Mouse (Mus musculus): ENCODE measurements around the gene Kiz. TPM values are rescaled to one million over a fixed set of nuclear protein-coding genes. Genes with fewer than 3 reads are reported as not detected.
A peak's percentile ranks its signal among the peaks of the same experiment; 100 is the strongest.

Gene Kiz
- polyA plus RNA-seq, 1 experiment from 2014 or later, result 28.4 TPM

DNA sequence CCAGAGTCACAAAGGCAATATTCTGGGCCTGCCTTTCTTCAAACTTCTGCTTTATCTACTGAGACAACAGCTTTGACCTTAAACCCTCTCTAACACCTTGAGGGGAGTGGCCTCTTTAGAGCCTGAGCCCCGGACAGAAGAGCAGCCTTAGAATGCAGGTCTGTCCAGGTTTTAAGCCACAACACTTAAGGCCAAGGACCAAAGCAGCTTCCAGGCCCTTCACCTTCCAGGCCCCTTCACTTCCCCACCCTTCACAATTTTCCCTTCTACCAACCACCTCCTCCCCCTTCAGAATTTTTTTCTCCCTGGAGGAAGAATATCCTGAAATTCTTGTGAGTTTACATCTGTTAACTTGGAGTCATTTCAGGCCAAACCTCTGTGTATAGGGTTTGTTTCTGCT lies 18.0 kb upstream of the Kiz start:
- Histone ChIP-seq H3K36me3 (ENCODE audit: control insufficient read depth, insufficient read depth, low read length) (no peaks in the 10 kb centered on the region), H3K4me3 (ENCODE audit: control insufficient read depth in 1 of 2, insufficient read depth in 1 of 2, low read depth in 1 of 2, low read length in 2 of 2) (no peak overlapping the region), H3K27ac (replicated peaks in 1 of 2; ENCODE audit: control insufficient read depth in 1 of 2, insufficient read depth in 1 of 2, low read depth in 2 of 2, low read length in 2 of 2) (no peak overlapping the region), H3K4me1 (ENCODE audit: control insufficient read depth in 2 of 2, insufficient read depth in 2 of 2, low read length in 2 of 2) (peaks cover 5 to 15% of the 10 kb centered on the region in 2 experiments; a peak in 3 of 4 replicates), H3K27me3 (ENCODE audit: control insufficient read depth, insufficient read depth, low read length) (peaks cover 95% of the 10 kb centered on the region), H3K9ac (ENCODE audit: low read length) (no peak overlapping the region), H3K9me3 (ENCODE audit: control insufficient read depth, low read length) (no peaks in the 10 kb centered on the region), H3K4me2 (ENCODE audit: low read length) (no peak overlapping the region)
- WGBS, result 8% methylated on average over 1 of the region's 1 CpGs
- ATAC-seq (ENCODE audit: insufficient number of reproducible peaks, insufficient read depth, low FRiP score, low read depth), result no peak

DNA sequence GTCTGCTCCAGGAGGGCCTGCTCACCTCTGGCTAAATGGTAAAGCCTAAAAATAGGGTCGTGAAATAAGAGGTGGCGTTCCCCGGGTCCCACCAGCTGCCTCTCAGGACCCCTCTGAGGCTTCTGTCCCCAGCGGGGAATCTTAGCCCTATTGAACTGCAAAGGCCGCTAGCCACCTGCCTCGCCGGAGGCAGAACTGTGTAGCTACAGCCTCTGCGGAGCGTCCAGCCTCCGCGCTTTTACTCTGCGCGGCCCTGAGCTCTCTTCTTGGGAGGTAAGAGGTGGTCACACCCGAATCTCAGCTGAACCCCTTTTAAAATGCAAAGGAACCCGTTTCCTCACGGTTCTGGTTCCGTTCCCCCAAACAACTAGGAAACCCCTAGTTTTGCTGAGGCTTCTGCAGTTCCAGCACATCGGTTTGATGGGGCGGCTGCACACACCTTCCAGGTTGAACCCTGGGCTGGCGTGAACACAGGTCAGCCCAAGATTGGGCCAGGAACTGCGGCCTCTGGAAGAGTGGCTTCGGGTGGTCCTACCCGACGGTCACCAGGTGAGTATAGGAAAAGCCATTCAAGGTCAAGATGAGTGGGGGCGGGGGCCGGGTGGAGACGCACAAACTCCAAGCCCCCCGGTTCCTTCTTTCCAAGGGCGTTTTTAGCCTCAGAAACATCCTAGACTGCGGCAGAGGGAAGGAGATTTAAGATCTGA lies 16.9 kb upstream of the Kiz start:
- H3K27ac ChIP-seq (replicated peaks in 1 of 2; ENCODE audit: control insufficient read depth in 1 of 2, insufficient read depth in 1 of 2, low read depth in 2 of 2, low read length in 2 of 2), result no peak overlapping the region
- ATAC-seq (ENCODE audit: insufficient number of reproducible peaks, insufficient read depth, low FRiP score, low read depth), result no peak

DNA sequence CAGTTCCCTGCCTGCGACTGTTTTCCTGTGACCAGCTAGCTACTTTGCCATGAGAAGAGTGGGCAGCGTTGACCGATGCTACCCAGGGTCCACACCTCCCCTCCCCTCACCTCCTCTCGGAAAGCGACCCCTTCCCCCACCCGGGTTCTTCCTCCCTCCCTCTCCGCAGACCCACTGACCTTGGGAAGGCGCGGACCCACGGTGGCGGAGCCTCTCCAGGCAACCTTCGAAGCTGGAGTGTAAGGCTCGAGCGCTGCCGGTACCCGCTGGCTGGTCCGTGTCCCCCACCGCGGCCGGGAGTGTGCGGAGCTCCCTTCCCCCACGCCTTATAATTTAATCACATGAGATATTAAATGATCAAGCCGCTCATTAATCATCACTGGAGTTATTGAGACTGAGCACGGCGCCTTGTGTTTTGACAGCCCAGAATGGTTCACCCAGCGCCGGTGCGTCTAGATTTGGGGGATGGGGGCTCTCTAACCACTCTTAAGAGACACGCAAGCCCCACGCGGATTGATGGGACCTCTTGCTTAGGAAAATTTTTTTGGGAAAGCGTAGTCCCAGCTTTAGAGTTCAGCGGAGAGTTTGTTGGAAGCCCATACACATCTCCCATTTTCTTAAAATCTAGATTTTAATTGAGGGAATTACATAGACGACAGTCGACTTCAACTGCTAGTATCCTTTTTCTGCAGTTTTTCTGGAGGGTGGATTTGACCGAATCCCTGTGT lies 16.2 kb upstream of the Kiz start:
- Histone ChIP-seq H3K4me1 (ENCODE audit: control insufficient read depth in 2 of 2, insufficient read depth in 2 of 2, low read length in 2 of 2) (peaks cover 3 to 12% of the 10 kb centered on the region in 2 experiments; a peak in 3 of 4 replicates), H3K9ac (ENCODE audit: low read length) (no peak overlapping the region), H3K4me2 (ENCODE audit: low read length) (peak overlapping the region; percentile 48), H3K4me3 (ENCODE audit: control insufficient read depth in 1 of 2, insufficient read depth in 1 of 2, low read depth in 1 of 2, low read length in 2 of 2) (peak overlapping the region; percentile 11 to 21; a peak in 3 of 4 replicates), H3K9me3 (ENCODE audit: control insufficient read depth, low read length) (no peaks in the 10 kb centered on the region), H3K27ac (replicated peaks in 1 of 2; ENCODE audit: control insufficient read depth in 1 of 2, insufficient read depth in 1 of 2, low read depth in 2 of 2, low read length in 2 of 2) (no peak overlapping the region), H3K36me3 (ENCODE audit: control insufficient read depth, insufficient read depth, low read length) (no peaks in the 10 kb centered on the region), H3K27me3 (ENCODE audit: control insufficient read depth, insufficient read depth, low read length) (peaks cover 77% of the 10 kb centered on the region)
- WGBS, result 3% methylated on average over 36 of the region's 36 CpGs
- no peak for ATAC-seq (ENCODE audit: insufficient number of reproducible peaks, insufficient read depth, low FRiP score, low read depth)

More for the DNA sequence above, 16.9 kb upstream of the Kiz start:
- H3K4me1 ChIP-seq (ENCODE audit: control insufficient read depth in 2 of 2, insufficient read depth in 2 of 2, low read length in 2 of 2), result peaks cover 5 to 15% of the 10 kb centered on the region in 2 experiments; a peak in 3 of 4 replicates
- H3K4me2 ChIP-seq (ENCODE audit: low read length), result peak overlapping the region; percentile 48
- peaks cover 85% of the 10 kb centered on the region for H3K27me3 ChIP-seq (ENCODE audit: control insufficient read depth, insufficient read depth, low read length)
- H3K36me3 ChIP-seq (ENCODE audit: control insufficient read depth, insufficient read depth, low read length), result no peaks in the 10 kb centered on the region
- H3K4me3 ChIP-seq (ENCODE audit: control insufficient read depth in 1 of 2, insufficient read depth in 1 of 2, low read depth in 1 of 2, low read length in 2 of 2), result peak overlapping the region in 1 of 2 experiments; percentile 21; a peak in 1 of 4 replicates
- 3% methylated on average over 30 of the region's 30 CpGs for WGBS
- no peak overlapping the region for H3K9ac ChIP-seq (ENCODE audit: low read length)
- H3K9me3 ChIP-seq (ENCODE audit: control insufficient read depth, low read length), result no peaks in the 10 kb centered on the region

DNA sequence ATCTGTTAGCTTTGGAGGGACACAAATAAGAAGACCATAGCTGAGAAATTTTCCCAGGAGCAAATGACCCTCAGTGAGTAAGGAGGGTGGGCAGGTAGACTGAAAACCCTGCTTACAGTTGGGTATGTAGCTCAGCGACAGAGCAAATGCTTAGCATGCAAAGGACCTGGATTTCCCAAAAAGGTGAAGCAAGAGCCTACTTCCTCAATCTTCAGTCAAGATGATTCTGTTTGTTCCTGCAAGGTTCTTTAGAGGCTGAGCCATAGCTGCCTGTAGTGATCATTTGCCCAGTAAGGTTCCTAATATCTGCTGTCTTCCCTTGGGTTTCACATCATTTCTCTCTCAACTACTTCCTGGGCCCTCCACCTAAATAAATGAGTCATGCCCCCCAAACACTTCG lies 7.8 kb upstream of the Kiz start:
- Histone ChIP-seq H3K9ac (ENCODE audit: low read length) (no peak overlapping the region), H3K4me2 (ENCODE audit: low read length) (no peak overlapping the region), H3K36me3 (ENCODE audit: control insufficient read depth, insufficient read depth, low read length) (no peaks in the 10 kb centered on the region), H3K4me1 (ENCODE audit: control insufficient read depth in 2 of 2, insufficient read depth in 2 of 2, low read length in 2 of 2) (no peaks in the 10 kb centered on the region), H3K27me3 (ENCODE audit: control insufficient read depth, insufficient read depth, low read length) (no peaks in the 10 kb centered on the region), H3K9me3 (ENCODE audit: control insufficient read depth, low read length) (no peaks in the 10 kb centered on the region), H3K4me3 (ENCODE audit: control insufficient read depth in 1 of 2, insufficient read depth in 1 of 2, low read depth in 1 of 2, low read length in 2 of 2) (no peak overlapping the region), H3K27ac (replicated peaks in 1 of 2; ENCODE audit: control insufficient read depth in 1 of 2, insufficient read depth in 1 of 2, low read depth in 2 of 2, low read length in 2 of 2) (no peak overlapping the region)
- no peak for ATAC-seq (ENCODE audit: insufficient number of reproducible peaks, insufficient read depth, low FRiP score, low read depth)
- WGBS, result 78% methylated on average over 2 of the region's 2 CpGs

DNA sequence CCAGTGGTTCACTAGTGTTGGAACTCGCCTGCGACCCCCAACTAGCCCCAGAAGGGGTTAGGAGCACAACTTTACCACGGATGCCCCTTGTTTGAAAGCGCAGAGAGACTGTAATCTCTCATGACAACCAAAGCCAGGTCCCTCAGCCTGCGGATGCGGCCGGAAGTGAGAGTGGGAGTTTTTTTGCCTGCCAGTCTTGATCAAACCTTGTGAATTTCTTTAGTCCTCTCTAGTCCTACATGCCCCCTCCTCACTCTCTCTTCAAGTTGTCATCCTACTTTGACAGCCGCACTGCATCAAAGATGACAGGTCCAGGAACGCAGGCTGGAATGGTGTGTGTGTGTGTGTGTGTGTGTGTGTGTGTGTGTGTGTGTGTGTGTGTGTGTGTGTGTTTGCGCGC lies 456 bp downstream of the Kiz start:
- Histone ChIP-seq H3K9me3 (ENCODE audit: control insufficient read depth, low read length) (no peaks in the 10 kb centered on the region), H3K27ac (replicated peaks in 1 of 2; ENCODE audit: control insufficient read depth in 1 of 2, insufficient read depth in 1 of 2, low read depth in 2 of 2, low read length in 2 of 2) (peak overlapping the region; percentile 1 to 78; a peak in 3 of 4 replicates), H3K9ac (ENCODE audit: low read length) (peak overlapping the region; percentile 88), H3K27me3 (ENCODE audit: control insufficient read depth, insufficient read depth, low read length) (no peaks in the 10 kb centered on the region), H3K4me1 (ENCODE audit: control insufficient read depth in 2 of 2, insufficient read depth in 2 of 2, low read length in 2 of 2) (0 out of 4 replicates have a peak, but pooled peaks cover 0 to 4% of the 10 kb centered on the region in 2 experiments), H3K4me3 (ENCODE audit: control insufficient read depth in 1 of 2, insufficient read depth in 1 of 2, low read depth in 1 of 2, low read length in 2 of 2) (peak overlapping the region; percentile 83 to 88), H3K36me3 (ENCODE audit: control insufficient read depth, insufficient read depth, low read length) (no peaks in the 10 kb centered on the region), H3K4me2 (ENCODE audit: low read length) (peak overlapping the region; percentile 82)
- no peak; the same call in 1 of the 2 replicates for ATAC-seq (ENCODE audit: insufficient number of reproducible peaks, insufficient read depth, low FRiP score, low read depth)
- 2% methylated on average over 11 of the region's 11 CpGs for WGBS

DNA sequence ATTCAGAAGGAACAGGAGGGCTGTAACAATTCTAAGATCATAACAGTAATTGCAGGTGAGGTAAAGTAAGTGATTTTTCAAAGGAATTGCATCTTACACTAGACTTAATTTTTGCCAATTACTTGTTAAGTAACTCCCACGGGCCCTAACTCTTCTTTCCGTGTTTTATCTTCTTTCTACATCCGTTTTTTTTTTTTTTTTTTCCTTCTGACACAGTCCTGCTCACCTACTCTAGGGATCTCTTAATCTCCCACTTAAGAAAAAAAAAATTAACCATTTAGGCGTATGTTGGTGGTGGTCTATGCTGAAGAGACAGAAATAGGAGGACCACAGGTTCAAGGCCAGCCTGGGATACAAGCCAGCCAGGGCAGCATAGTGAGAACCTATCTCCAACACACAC lies 1.2 kb downstream of the Kiz start:
- Histone ChIP-seq H3K27ac (replicated peaks in 1 of 2; ENCODE audit: control insufficient read depth in 1 of 2, insufficient read depth in 1 of 2, low read depth in 2 of 2, low read length in 2 of 2) (no peak overlapping the region), H3K36me3 (ENCODE audit: control insufficient read depth, insufficient read depth, low read length) (peaks cover 3% of the 10 kb centered on the region; the same call in 1 of the 2 replicates), H3K9ac (ENCODE audit: low read length) (no peak overlapping the region), H3K27me3 (ENCODE audit: control insufficient read depth, insufficient read depth, low read length) (no peaks in the 10 kb centered on the region), H3K4me2 (ENCODE audit: low read length) (peak overlapping the region; percentile 82), H3K9me3 (ENCODE audit: control insufficient read depth, low read length) (no peaks in the 10 kb centered on the region), H3K4me1 (ENCODE audit: control insufficient read depth in 2 of 2, insufficient read depth in 2 of 2, low read length in 2 of 2) (0 out of 4 replicates have a peak, but pooled peaks cover 0 to 4% of the 10 kb centered on the region in 2 experiments), H3K4me3 (ENCODE audit: control insufficient read depth in 1 of 2, insufficient read depth in 1 of 2, low read depth in 1 of 2, low read length in 2 of 2) (peak overlapping the region in 1 of 2 experiments; percentile 88; a peak in 1 of 4 replicates)
- ATAC-seq (ENCODE audit: insufficient number of reproducible peaks, insufficient read depth, low FRiP score, low read depth), result no peak
- WGBS, result 37% methylated on average over 4 of the region's 4 CpGs

DNA sequence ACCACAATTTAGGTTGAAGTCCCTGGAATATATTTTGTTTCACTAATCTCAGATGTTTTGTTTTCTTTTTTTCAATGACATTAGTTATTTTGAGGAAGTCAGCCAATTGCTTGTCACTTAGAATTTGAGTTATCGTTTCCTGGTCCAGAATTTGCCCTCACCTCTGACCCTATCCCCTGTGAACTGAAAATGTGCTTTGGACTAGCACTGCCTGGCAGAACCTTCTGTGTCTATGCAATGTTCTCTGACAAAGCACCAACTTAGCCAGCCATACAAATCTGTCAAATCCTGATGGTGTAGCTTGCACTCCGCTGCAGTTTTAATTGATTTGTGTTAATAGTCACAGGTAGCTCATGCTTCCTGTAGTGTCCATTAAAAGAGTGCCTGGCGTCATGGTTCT lies 10.1 kb downstream of the Kiz start:
- Histone ChIP-seq H3K27ac (replicated peaks in 1 of 2; ENCODE audit: control insufficient read depth in 1 of 2, insufficient read depth in 1 of 2, low read depth in 2 of 2, low read length in 2 of 2) (no peak overlapping the region), H3K4me1 (ENCODE audit: control insufficient read depth in 2 of 2, insufficient read depth in 2 of 2, low read length in 2 of 2) (no peaks in the 10 kb centered on the region), H3K36me3 (ENCODE audit: control insufficient read depth, insufficient read depth, low read length) (peaks cover 12% of the 10 kb centered on the region; the same call in 1 of the 2 replicates), H3K4me3 (ENCODE audit: control insufficient read depth in 1 of 2, insufficient read depth in 1 of 2, low read depth in 1 of 2, low read length in 2 of 2) (no peak overlapping the region), H3K27me3 (ENCODE audit: control insufficient read depth, insufficient read depth, low read length) (no peaks in the 10 kb centered on the region), H3K9ac (ENCODE audit: low read length) (no peak overlapping the region), H3K9me3 (ENCODE audit: control insufficient read depth, low read length) (no peaks in the 10 kb centered on the region), H3K4me2 (ENCODE audit: low read length) (no peak overlapping the region)
- ATAC-seq (ENCODE audit: insufficient number of reproducible peaks, insufficient read depth, low FRiP score, low read depth), result no peak
- WGBS, result 80% methylated on average over 3 of the region's 3 CpGs

All from heart, embryonic 14.5 days (tissue).